Mouse (Mus musculus): ENCODE data around the gene Amh.

Amh gene

DNA sequence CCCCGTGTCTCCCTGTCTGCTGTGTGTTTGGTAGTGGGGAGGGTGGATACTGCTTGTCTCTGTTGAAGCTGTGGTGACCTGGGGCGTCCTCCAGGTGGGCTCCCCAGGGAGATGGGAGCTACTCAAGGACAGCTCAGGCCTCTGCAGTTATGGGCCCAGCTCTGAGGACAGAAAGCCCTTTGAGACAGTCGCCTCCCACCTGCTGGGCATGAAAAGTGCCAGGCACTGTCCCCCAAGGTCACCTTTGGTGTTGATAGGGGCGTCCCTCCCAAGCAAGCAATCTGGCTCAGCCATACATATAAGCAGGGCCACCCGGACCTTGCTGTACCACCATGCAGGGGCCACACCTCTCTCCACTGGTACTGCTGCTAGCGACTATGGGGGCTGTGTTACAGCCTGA, at the start of gene Amh:
Gene Amh, plus strand, starts transcription at position 328 of the 400 bp plus-strand sequence.
- no peak for DNase-seq (ENCODE audit: low read depth)

GRCm38 (mm10) chr10:80755291-80756015, 49.6 kb upstream of the Amh start:
- no peak for DNase-seq (ENCODE audit: low read depth)

DNA sequence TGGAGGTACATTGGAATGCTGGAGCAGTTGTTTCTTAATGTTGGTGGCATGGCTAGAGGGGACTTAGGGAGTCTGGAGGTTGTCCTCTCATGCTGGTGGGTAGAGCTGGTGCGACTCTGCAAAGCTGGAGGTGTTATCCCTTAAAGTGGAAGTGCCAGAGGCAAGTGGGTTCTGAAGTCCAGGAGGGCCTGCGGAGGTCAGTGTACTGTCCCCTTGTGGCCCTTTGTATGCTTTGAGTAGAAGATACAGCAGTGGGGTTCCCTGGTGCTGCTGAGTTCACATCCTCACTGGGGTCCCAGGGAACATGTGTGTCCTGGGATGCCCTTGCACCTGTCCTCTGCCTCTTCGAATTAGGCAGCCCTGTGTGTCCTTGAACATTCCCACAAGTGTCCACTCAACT, 48.9 kb upstream of the Amh start:
- DNase-seq (ENCODE audit: low read depth), result no peak

DNA sequence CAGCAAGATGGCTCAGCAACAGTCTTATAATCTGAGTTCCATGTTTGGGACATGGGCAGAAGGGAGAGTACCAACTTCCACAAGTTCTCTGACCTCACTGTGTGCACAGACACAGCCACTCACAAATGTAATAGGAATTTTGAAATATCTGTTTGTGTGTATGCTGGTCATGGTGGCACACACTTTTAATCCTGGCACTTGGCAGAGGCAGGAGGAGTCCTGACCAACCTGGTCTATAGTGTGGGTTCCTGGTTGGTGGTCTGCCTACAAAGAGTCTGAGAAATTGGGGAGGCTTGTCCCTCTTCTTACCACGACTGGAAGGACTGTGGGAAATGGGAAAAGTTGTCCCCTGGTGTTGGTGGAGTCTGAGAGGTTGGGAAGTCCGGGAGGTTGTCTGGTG, 48.5 kb upstream of the Amh start:
- DNase-seq (ENCODE audit: low read depth), result no peak

DNA sequence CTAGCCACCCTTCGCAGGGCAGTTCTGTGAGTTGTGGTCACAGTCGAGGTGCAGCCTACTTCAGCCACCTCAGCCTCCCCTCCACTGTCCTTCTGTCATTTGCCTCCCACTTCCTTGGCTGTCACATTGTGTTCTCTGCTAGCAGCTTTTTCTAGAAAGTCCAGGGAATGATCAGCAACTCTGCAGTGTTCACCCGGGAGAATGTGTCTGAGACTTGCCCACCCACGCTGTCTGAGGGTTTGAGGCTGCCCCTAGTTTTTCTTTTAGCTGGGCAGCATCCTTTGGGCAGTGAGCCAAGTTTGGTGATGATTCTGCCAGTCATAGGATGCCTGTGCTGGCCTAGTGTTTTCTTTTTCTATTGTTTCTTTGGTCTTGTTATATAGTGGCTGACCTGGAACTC, 48.1 kb upstream of the Amh start:
- DNase-seq (ENCODE audit: low read depth), result no peak

- peak; percentile 68 for DNase-seq (ENCODE audit: low read depth)
Measured at GRCm38 (mm10) chr10:80757717-80758116, 47.3 kb upstream of the Amh start.

GRCm38 (mm10) chr10:80758651-80759050, 46.4 kb upstream of the Amh start:
- DNase-seq (ENCODE audit: low read depth), result no peak

- no peak for DNase-seq (ENCODE audit: low read depth)
Measured at GRCm38 (mm10) chr10:80760596-80761524, 44.2 kb upstream of the Amh start.

DNA sequence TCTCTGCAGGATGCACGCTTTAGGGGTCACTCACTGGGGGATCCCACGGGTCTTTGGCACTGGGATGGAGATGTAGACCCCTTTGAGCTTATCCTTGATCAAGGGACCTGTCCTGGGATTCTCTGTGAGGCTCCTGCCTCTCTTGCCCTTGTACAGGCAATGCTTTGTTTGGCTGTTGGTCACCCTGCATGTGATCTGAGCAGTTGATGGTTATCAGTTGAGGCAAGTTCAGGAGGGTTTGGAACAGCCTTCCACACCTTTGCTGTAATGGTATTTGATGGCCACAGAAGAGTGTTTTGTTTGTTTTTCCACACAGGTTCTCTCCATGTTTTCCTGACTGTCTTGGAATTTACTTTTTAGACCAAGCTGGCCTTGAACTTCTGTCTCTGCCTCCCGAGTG, 43.2 kb upstream of the Amh start:
- DNase-seq (ENCODE audit: low read depth), result no peak

GRCm38 (mm10) chr10:80763502-80763901, 41.5 kb upstream of the Amh start:
- no peak for DNase-seq (ENCODE audit: low read depth)

DNA sequence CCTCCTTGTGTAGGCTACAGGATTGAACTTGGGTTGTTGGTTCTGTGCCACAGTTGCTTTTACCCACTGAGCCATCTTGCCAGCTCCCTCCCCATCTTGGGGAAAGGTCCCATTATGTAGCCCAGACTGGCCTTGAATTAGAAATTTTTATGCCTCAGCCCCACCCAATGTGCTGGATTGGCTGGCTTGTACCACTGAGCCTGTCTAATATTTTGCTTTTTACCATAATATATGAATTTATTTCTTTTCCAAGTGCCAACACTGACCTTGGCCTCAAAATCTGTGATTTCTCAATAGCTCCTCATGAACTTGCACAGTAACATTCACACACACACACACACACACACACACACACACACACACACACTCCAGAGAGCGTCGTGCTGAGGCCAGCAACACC, 39.3 kb upstream of the Amh start:
- DNase-seq (ENCODE audit: low read depth), result no peak

GRCm38 (mm10) chr10:80766161-80766815, 38.8 kb upstream of the Amh start:
- DNase-seq (ENCODE audit: low read depth), result no peak

DNA sequence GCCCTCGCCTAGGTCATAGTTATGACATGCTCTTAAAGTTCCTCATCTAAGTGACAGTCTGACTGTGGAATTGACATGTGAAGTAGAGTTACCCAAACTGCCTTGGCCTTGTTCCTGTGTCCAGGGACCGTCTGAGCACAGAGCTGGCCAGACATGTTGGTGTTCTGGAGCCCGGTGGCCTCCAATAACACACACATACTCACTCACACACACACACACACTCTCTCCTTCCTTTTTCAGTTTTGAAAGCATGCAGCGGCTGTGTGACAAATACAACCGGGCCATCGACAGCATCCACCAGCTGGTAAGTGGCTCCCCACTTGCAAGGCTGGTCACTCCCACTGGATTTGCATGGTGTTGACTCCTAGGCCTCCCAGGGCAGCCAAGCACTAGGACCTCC, 36.7 kb upstream of the Amh start:
- DNase-seq (ENCODE audit: low read depth), result no peak

DNA sequence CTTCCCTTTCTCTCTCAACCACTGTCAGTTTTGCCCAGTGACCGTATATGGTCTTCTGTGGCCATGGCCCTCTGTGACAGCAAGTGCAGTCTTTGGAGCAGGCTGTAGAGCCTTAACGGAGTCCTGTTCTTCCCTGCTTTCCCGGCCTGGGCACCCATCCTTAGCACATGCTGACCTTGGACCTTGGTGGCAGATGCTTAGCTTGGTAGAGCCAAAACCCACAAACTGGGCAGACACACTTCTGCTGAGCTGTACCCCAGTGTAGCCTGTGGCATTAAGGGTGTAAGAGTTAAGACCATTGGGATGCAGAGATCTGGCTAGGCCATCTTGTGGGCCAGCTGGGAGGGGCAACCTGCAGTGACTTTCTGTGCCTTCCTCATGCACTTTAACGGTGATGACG, 31.2 kb upstream of the Amh start:
- no peak for DNase-seq (ENCODE audit: low read depth)

DNA sequence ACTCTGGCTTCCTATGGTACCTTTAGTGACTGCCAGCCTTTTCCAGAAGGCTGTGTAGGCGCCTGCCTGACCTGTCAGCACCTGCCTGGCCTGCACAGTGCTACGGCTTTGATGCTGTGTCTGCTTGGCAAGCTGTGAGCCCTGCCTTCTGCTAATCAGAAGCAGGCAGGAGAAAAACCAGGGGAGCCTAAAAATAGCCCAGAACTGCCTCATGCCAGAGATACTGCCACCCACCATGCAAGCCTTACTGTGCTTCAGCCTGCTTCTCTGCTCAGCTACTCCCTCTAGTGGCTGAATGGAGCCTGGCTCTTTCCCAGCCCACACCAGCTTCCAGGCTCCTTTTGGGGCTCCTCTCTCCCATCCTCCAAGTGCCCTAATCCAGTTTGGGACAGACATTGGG, 30.5 kb upstream of the Amh start:
- peak; percentile 72 for DNase-seq (ENCODE audit: low read depth)

DNA sequence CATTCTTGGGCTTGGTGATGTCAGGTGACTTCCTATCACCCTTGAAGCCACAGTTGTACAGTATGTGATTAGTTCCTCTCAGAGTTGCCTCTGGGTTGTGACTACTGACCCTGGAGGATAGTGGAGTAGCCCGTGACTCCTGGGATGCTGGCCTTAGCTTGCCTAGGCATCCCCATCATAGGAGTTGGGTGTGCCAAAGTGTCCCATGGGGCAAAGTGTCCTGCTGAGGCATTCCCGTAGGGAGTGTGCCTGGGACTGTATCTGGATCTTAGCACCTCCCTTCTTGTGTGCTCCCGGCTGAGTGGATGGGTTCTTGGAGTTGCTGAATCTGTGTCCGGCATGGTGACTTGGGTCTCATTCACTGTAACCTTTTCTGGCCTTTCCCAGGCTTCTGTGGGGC, 30.1 kb upstream of the Amh start:
- no peak for DNase-seq (ENCODE audit: low read depth)

DNA sequence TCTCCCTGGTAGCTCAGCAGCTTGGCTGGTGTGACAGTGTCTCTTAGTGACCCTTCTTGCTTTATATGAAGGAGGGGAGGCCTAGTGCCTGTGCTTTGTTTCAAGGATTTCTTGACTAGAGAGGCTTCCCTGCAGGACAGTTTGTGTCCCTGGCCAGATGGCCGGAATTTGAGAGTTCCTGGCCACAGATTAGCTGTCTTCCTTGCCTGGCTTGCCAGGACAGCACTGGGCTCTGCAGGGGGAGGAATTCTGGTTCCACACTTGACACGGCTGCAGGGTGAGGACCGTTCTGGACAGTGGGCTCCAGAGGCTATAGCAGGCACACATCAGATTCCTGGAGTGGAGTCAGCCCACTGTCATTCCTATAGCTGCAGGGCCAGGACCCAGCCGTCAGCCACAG, 29.3 kb upstream of the Amh start:
- DNase-seq (ENCODE audit: low read depth), result no peak

- no peak for DNase-seq (ENCODE audit: low read depth)
Measured at GRCm38 (mm10) chr10:80776358-80776869, 28.6 kb upstream of the Amh start.

DNA sequence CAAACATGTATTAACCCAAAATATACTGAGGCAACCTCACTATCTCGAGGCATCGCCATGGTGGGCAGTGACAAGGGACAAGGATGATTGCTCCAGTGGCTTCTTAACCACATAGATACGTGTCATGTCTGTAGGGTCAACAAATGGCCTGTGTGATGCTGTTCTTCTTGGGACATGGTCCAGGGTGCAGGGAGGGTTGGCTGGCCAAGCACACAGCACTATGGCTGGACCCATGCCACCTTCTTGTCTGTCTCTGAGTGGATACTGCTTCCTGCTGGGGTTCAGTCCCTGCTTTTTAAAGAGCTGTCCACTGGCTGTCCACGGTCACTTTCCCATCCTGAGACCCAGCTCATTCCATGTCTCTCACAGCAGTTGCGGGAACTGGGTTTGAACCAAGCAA, 27.9 kb upstream of the Amh start:
- no peak for DNase-seq (ENCODE audit: low read depth)

GRCm38 (mm10) chr10:80779565-80779964, 25.5 kb upstream of the Amh start:
- DNase-seq (ENCODE audit: low read depth), result no peak

GRCm38 (mm10) chr10:80784302-80784701, 20.7 kb upstream of the Amh start:
- no peak for DNase-seq (ENCODE audit: low read depth)

DNA sequence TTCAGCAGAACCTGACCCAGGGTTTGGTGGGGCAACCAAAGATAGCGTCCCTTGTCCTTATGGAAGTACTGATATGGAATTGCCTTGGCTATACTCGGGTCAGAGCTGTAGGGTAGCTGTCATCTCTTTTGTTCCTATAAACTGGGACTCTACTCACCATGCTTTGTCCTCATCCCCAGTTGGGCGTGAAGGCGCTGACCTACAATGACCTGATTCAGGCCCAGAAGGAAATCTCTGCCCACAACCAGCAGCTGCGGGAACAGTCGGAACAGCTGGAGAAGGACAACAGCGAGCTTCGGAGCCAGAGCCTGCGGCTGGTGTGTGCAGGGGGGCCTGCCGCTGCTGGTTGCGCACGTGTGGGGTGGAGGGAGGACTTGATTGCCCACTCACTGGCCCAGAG, 20.2 kb upstream of the Amh start:
- no peak for DNase-seq (ENCODE audit: low read depth)

DNA sequence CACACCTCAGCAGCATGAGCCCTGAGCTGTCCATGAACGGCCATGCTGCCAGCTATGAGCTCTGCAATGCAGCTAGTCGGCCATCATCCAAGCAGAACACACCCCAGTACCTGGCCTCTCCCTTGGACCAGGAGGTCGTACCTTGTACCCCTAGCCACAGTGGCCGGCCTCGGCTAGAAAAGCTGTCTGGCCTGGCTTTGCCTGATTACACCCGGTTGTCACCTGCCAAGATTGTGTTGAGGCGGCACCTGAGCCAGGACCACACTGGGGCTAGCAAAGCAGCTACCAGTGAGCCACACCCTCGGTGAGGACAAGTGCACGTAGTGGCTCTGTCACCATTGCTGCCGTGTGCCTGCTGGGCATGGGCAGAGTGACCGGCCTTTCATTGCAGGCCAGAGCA, 19.1 kb upstream of the Amh start:
- no peak for DNase-seq (ENCODE audit: low read depth)
